Mouse (Mus musculus) brain, embryonic 14.5 days (tissue): ENCODE results near the gene Cyren.

Experiments used
- CTCF ChIP-seq: fragments of 200-500 bp; IDR thresholded peaks from 2 replicates; pipeline ENCODE4 v1.5.1; 2012; ENCODE audit warnings: inconsistent platforms, mild to moderate bottlenecking, moderate library complexity, borderline replicate concordance; ENCODE audit not compliant: insufficient read depth, insufficient read length; ENCODE audit errors: extremely low read depth
- POLR2A ChIP-seq: fragments of 200-500 bp; IDR thresholded peaks from 2 replicates; pipeline ENCODE4 v1.6.1; 2012; ENCODE audit warnings: mild to moderate bottlenecking, inconsistent platforms, borderline replicate concordance; ENCODE audit not compliant: poor library complexity, insufficient read depth, insufficient read length, severe bottlenecking; ENCODE audit errors: extremely low read depth

- TF ChIP-seq CTCF (no peak), POLR2A (no peak)
These were observed 28.8 kb upstream of the Cyren start for GRCm38 (mm10) chr6:34906661-34907060.
